Mouse (Mus musculus) neural tube, embryonic 12.5 days (tissue): ENCODE data around the gene Serhl. TPM values are rescaled to one million over a fixed set of nuclear protein-coding genes. Genes with fewer than 3 reads are reported as not detected.

Experiments used
- ATAC-seq: fragments of 200-750 bp; cut with Nextera tagmentation; 2 replicates; pipeline ENCODE4 v1.8.0; 2017; ENCODE audit warnings: low read depth, mild to moderate bottlenecking, moderate TSS enrichment, moderate library complexity; ENCODE audit not compliant: low FRiP score
- H3K27ac ChIP-seq: fragments of 300-500 bp; sonication (generic); 2 replicates; pipeline ENCODE4 v1.5.1; 2016
- H3K27me3 ChIP-seq: fragments of 300-500 bp; sonication (generic); replicated peaks from 2 replicates; pipeline ENCODE4 v1.6.1; 2016; ENCODE audit warnings: mild to moderate bottlenecking
- H3K36me3 ChIP-seq: fragments of 300-500 bp; sonication (generic); 2 replicates; pipeline ENCODE4 v1.6.1; 2016; ENCODE audit warnings: mild to moderate bottlenecking
- H3K4me1 ChIP-seq: fragments of 300-500 bp; sonication (generic); 2 replicates; pipeline ENCODE4 v1.6.1; 2016
- H3K4me2 ChIP-seq: fragments of 300-500 bp; sonication (generic); replicated peaks from 2 replicates; pipeline ENCODE4 v1.6.1; 2016; ENCODE audit warnings: mild to moderate bottlenecking
- H3K4me3 ChIP-seq: fragments of 300-500 bp; sonication (generic); 2 replicates; pipeline ENCODE4 v1.5.1; 2016
- H3K9ac ChIP-seq: fragments of 300-500 bp; sonication (generic); 2 replicates; pipeline ENCODE4 v1.6.1; 2016; ENCODE audit warnings: mild to moderate bottlenecking
- H3K9me3 ChIP-seq: fragments of 300-500 bp; sonication (generic); 2 replicates; pipeline ENCODE4 v1.6.1; 2016; ENCODE audit warnings: mild to moderate bottlenecking
- WGBS: fragments of 180-500 bp; shearing (Covaris S2); methylation state at CpG from one replicate; pipeline ENCODE4 v1.1.7; 2016; 5-methylcytosine and 5-hydroxymethylcytosine counted together
- polyA plus RNA-seq: library from polyadenylated mRNA; unstranded; fragments of >200 nt; fragmentation: Nextera tagmentation; extraction: Ambion mirVana; gene quantifications from 2 replicates; pipeline ENCODE4 v1.2.1, GENCODE M21; 2016

Serhl gene
- polyA plus RNA-seq, 1 experiment from 2014 or later = 42.1 TPM

DNA sequence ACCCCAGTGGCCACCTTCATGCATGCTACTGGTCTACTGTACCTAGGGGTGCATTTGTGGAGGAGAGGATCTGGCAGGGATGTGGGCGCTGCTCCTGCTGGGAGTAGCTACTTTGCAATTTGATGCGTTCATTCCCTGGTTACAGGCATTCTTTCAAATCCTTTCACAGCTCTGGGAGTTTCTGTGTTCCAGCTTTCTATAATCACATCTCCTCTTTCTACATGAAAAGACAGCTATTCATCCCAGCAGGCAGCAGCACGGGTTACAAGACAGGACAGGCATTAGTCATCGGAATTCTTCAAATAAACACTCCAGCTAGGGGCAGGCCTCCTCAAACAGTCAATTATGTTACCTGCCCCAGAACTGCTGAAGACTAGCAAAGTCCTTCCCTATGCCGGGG, 53.6 kb downstream of the Serhl start:
- WGBS = 55% methylated on average over 5 of the region's 5 CpGs
- H3K9ac ChIP-seq = no peak overlapping the region
- H3K27me3 ChIP-seq = no peaks in the 10 kb centered on the region

DNA sequence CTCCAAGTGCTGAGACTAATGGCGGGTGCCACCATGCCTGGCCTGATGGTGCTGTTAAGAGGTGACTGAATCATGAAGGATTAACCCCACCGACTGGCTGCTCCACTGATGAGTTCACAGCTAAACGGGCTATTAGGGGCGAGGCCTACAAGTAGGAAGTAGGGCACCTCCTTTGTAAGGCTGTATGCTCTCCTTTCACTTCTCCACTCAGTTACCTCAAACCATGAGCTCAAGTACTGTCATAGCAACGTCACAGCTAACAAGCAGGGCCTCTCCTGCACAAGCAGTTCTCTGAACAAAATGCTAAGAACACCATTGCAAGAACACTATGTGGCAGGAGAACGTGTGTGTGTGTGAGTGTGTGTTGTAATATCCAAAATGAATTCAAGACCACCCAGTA, 56.2 kb downstream of the Serhl start:
- WGBS = 92% methylated on average over 6 of the region's 6 CpGs

More for the DNA sequence above, 53.6 kb downstream of the Serhl start:
- H3K27ac ChIP-seq = no peak overlapping the region
- no peak for ATAC-seq
- H3K4me2 ChIP-seq = no peak overlapping the region
- no peak overlapping the region for H3K4me3 ChIP-seq
- peaks cover 20% of the 10 kb centered on the region for H3K4me1 ChIP-seq
- no peaks in the 10 kb centered on the region for H3K9me3 ChIP-seq
- peaks cover 37% of the 10 kb centered on the region for H3K36me3 ChIP-seq

DNA sequence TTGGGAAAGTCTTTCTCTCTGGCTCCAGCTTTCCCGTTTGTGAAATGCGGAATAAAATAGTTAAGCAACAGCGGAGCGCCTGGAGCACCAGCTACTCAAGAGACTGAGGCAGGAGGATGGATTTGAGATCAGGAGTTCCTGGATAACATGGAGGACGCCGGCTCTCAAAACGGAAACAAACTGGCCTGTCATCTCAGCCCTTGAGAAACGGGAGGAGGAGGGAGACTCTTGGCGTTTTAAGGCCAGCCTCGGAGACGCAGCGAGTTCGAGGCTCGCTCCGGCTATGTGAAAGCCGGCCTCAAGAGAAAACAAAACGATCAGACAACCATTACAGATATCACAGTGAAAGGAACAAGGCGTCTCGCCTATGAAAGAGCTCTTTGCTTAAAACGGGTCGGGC, 59.1 kb downstream of the Serhl start:
- peak overlapping the region; percentile 95 for H3K4me3 ChIP-seq
- 5% methylated on average over 21 of the region's 21 CpGs for WGBS
- H3K9ac ChIP-seq = peak overlapping the region; percentile 95
- no peaks in the 10 kb centered on the region for H3K9me3 ChIP-seq
- H3K27me3 ChIP-seq = no peaks in the 10 kb centered on the region
- peak overlapping the region; percentile 89 for H3K4me2 ChIP-seq
- peaks cover 30% of the 10 kb centered on the region for H3K36me3 ChIP-seq
- no peak for ATAC-seq
- peaks cover 14% of the 10 kb centered on the region for H3K4me1 ChIP-seq
- peak overlapping the region; percentile 93 for H3K27ac ChIP-seq

More for the DNA sequence above, 56.2 kb downstream of the Serhl start:
- no peak overlapping the region for H3K27ac ChIP-seq
- ATAC-seq = no peak
- no peaks in the 10 kb centered on the region for H3K9me3 ChIP-seq
- H3K27me3 ChIP-seq = no peaks in the 10 kb centered on the region
- peaks cover 29% of the 10 kb centered on the region for H3K36me3 ChIP-seq
- no peak overlapping the region for H3K9ac ChIP-seq
- no peak overlapping the region for H3K4me3 ChIP-seq
- H3K4me1 ChIP-seq = peaks cover 25% of the 10 kb centered on the region
- H3K4me2 ChIP-seq = no peak overlapping the region

DNA sequence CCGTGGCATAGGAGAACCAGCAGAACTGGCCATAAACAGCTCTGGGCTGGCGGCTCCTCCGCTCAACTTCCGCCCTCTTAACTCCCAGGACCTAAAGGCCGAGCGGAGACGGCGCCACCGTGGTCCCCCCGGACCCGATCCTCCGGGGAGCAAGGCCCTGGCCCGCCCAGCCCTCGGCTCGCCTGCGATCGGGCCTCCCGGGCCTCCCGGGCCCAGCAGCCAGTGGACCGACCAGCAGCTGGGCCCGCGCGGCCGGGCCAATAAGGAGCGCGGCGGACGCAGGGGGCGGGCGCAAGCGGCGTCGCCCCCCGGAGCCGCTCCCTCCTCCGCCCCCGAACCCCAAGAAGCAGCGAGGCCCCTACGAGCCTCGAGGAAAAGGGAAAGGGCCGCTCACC, 59.5 kb downstream of the Serhl start:
- Histone ChIP-seq H3K27ac (peak overlapping the region; percentile 93), H3K9ac (peak overlapping the region; percentile 95), H3K4me3 (peak overlapping the region; percentile 95), H3K4me2 (peak overlapping the region; percentile 89), H3K4me1 (peaks cover 12% of the 10 kb centered on the region), H3K36me3 (peaks cover 34% of the 10 kb centered on the region), H3K27me3 (no peaks in the 10 kb centered on the region), H3K9me3 (no peaks in the 10 kb centered on the region)
- peak; percentile 87 for ATAC-seq
- WGBS = under 1% methylated on average over 41 of the region's 41 CpGs

DNA sequence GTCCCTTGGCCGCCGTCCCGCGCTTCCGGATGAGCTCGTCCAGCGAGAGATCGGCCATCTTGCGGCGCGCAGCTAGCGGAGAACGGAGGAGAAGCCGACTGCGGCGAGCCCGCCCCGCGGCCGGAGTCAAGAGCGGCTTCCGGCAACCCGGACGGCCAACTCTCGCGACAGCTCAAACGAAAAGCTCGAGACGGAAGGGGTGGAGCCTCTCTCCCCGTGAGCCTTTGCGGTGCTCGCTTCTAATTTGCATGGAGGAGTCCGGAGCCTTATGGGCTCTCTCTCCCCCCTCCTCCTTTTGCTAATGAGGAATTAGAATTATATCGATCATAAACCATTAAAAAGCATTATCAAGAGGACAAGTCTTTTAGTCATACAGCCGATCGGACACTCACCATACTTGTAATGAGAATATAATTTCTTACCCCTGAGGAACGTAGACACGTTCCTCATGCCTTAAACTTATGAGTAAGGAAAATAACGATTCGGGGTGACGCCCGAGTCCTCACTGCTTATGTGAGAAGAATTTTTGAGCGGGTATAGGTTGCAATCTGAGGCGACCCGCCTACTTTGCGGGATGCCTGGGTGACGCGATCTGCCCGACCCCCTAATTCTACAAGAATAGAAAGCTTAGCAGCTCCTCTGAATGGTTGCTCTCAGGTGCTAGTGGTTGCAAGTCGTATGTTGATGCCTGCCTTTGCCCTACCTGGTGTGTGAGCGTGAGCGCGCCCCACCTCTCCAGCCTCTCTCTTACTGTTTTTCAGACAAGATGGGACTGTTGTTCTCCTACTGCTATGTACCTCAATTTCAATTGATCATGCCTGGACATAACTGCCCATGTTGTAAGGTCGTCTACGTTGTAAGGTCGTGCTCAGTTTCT, 60.1 kb downstream of the Serhl start, which contains the start of gene Poldip3:
Gene Poldip3, minus strand, starts transcription at position 189 of the 877 bp plus-strand sequence.
- under 1% methylated on average over 56 of the region's 56 CpGs for WGBS
- Histone ChIP-seq H3K27ac (peak within 1 kb of the TSS; percentile 93), H3K9ac (peak within 1 kb of the TSS; percentile 95), H3K4me3 (peak within 1 kb of the TSS; percentile 95), H3K4me2 (peak within 1 kb of the TSS; percentile 89), H3K4me1 (peaks cover 12% of the 10 kb centered on the region), H3K27me3 (no peaks in the 10 kb centered on the region), H3K36me3 (peaks cover 36% of the 10 kb centered on the region), H3K9me3 (no peaks in the 10 kb centered on the region)
- peak; percentile 92 for ATAC-seq

DNA sequence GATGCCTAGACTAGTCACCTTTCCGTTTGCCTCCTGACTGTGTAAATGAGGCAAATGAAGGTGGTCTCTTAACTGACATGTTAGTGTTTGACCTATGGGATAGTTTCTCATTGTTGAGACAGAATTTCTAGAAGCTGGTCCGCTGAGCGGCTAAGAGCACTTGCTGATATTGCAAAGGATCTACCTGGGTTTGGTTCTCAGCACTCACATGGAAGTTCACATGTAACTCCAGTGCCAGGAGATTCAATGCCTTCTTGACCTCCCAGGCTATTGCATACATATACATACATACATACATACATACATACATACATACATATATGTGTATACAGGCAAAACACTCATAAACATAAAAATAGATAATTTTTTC, 60.8 kb downstream of the Serhl start:
- no peak for ATAC-seq
- H3K9me3 ChIP-seq = no peaks in the 10 kb centered on the region
- 0 out of 2 replicates have a peak overlapping the region, but pooled peaks have one; percentile 7 for H3K4me3 ChIP-seq
- no peak overlapping the region for H3K9ac ChIP-seq
- H3K4me2 ChIP-seq = peak overlapping the region; percentile 89
- H3K27ac ChIP-seq = peak overlapping the region; percentile 64; the same call in 1 of the 2 replicates
- peaks cover 34% of the 10 kb centered on the region for H3K36me3 ChIP-seq
- 33% methylated on average over 3 of the region's 3 CpGs for WGBS
- no peaks in the 10 kb centered on the region for H3K27me3 ChIP-seq
- H3K4me1 ChIP-seq = peaks cover 12% of the 10 kb centered on the region

DNA sequence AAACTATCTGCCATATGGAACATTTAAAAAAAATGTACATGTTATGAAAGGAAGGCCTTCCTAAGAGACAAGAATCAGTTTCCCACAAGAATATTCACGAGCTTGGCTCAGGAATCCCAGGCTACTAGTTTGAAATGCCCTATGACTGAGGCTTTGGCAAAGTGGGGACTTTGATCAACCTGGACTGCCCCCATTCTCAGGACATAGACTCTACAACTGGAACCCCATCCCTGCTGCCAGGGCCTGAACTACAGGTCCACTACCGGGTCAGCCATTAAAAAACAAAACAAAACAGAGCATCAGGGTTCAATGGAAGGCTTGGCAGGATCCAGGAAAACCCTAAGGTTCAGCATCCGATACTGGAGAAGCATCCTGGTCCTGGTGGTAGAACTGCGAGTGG, 61.4 kb downstream of the Serhl start:
- H3K4me3 ChIP-seq = no peak overlapping the region
- no peak for ATAC-seq
- peaks cover 29% of the 10 kb centered on the region for H3K36me3 ChIP-seq

DNA sequence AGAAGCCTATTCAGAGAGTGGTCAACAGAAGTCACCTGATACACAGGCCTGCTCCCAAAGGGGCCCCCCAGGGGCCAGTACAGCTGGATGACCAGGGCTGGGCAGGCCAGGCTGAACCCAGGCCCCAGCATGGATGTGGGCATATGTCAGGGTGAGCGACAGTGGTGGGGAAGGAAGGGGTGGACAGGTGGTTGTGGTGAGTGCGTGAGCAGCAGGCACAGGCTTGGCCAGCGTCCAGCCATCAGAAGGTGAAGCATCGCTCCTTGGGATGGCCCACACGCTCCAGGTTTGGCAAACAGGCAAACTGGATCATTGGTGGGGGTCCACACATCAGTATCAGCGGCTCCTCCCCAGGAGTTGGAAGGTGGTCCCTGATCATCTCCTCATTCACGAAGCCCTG, 65.0 kb downstream of the Serhl start:
- Histone ChIP-seq H3K36me3 (peaks cover 34% of the 10 kb centered on the region), H3K4me2 (no peak overlapping the region), H3K4me3 (no peak overlapping the region), H3K27me3 (no peaks in the 10 kb centered on the region), H3K9ac (no peak overlapping the region), H3K9me3 (no peaks in the 10 kb centered on the region), H3K4me1 (no peaks in the 10 kb centered on the region), H3K27ac (no peak overlapping the region)
- ATAC-seq = no peak
- WGBS = 93% methylated on average over 7 of the region's 7 CpGs

More for the DNA sequence above, 61.4 kb downstream of the Serhl start:
- Histone ChIP-seq H3K9ac (no peak overlapping the region), H3K27ac (no peak overlapping the region), H3K4me1 (peaks cover 12% of the 10 kb centered on the region), H3K9me3 (no peaks in the 10 kb centered on the region), H3K27me3 (no peaks in the 10 kb centered on the region), H3K4me2 (no peak overlapping the region)
- WGBS = 86% methylated on average over 4 of the region's 4 CpGs

DNA sequence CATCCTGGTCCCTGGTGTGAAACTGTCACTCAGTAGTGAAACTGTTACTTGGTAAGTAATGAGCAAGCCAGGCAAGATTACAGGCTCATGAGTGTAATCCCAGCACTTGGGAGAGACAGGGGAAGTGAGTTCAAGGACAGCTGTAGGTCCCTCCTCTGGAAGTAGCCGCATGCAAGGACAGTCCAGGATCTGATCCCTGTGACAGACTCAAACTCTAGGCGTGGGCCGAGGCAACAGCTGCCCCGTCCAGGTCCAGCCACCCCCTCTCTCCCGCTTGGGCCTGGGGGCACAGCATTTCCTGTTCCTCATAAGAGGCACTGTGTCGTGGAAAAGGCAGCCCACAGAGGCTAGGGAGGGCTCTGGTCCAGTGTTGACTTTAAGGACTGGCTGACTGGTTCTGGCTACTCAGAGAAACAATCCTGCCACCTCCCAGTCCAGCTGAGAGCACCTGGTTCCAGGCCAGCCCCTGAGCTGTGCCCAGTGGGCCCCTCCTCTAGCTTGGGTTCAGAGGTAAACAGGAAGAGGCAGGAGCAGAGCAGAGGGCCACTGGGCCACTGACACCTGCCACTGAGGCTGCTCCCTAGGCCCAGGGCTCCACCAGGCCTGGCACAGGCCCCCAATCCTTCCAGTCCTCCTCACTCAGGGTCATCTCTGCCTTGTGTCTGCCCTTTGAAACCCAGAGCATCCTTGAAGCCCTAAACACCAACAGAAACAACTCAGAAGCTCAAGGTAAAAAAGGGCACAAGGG, 66.5 kb downstream of the Serhl start:
- Histone ChIP-seq H3K27me3 (no peaks in the 10 kb centered on the region), H3K4me2 (no peak overlapping the region), H3K4me1 (no peaks in the 10 kb centered on the region), H3K9ac (no peak overlapping the region), H3K9me3 (no peaks in the 10 kb centered on the region), H3K36me3 (peaks cover 48% of the 10 kb centered on the region), H3K4me3 (no peak overlapping the region), H3K27ac (no peak overlapping the region)
- no peak for ATAC-seq
- 79% methylated on average over 6 of the region's 6 CpGs for WGBS

DNA sequence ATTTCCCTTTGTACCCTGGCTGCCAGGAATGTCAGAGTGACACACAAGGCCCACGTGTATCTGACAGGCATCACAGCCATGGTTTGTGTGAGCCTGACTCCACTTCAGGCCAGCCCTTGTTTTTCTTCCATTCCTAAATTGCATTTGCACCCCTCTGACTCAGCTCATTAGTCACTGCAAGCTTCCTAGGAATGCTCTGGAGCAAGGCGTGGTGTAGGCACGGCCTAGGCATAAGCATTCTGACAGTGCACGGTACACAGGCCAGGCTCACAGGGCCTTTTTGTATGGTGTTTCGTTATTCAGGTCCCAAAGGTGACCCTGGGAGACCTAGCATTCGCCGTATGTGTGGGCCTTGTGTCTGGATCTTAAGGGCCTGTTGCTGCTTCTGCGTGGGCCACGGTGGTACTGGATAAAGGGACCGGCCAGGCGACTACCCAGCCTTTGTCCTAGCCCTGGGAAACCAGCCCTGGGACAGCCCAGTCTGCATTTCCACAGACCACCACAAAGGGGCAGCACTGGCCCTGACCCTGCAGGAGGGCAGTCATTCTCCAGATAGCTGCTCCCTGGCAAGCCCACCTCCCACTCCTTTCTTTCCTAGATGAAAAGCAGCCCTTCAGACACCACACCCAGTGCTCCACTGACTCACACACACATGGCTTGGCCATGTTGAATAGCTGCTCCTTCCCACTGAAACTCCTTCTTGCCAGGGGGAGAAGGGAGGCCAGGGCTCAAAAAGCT, 67.8 kb downstream of the Serhl start:
- WGBS = 85% methylated on average over 11 of the region's 11 CpGs
- H3K36me3 ChIP-seq = peaks cover 57% of the 10 kb centered on the region
- peaks cover 8% of the 10 kb centered on the region for H3K4me1 ChIP-seq
- no peak overlapping the region for H3K4me2 ChIP-seq
- no peak overlapping the region for H3K27ac ChIP-seq
- no peaks in the 10 kb centered on the region for H3K9me3 ChIP-seq
- no peak for ATAC-seq
- H3K4me3 ChIP-seq = no peak overlapping the region
- H3K9ac ChIP-seq = no peak overlapping the region
- no peaks in the 10 kb centered on the region for H3K27me3 ChIP-seq

DNA sequence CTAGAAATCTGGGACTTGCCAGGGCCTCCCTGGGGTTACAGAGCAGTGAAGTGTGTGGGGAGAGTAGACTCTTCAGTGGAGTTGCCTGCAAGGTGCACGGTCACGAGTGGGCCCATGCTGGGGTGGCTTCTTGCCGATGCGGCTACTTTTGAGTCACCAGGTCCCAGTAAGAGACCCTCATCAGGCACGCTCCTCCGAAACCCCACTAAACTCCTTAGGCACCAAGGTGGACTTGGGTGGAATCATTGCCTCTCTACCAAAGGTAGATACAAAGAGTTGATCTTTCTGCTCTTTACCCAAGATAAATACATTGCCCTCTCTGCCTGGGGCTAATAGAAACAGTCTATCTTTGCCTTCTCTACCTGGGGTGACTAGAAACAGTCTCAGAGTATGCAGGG, 68.4 kb downstream of the Serhl start:
- H3K4me2 ChIP-seq = no peak overlapping the region
- H3K9me3 ChIP-seq = no peaks in the 10 kb centered on the region
- H3K27ac ChIP-seq = no peak overlapping the region
- H3K4me1 ChIP-seq = peaks cover 8% of the 10 kb centered on the region
- ATAC-seq = no peak
- no peak overlapping the region for H3K9ac ChIP-seq
- H3K4me3 ChIP-seq = no peak overlapping the region
- no peaks in the 10 kb centered on the region for H3K27me3 ChIP-seq
- 95% methylated on average over 6 of the region's 6 CpGs for WGBS
- H3K36me3 ChIP-seq = peaks cover 62% of the 10 kb centered on the region
